Mouse (Mus musculus) common myeloid progenitor, adult 5-6 weeks (primary cell): ENCODE measurements around the gene Rnf145. TPM values are rescaled to one million over a fixed set of nuclear protein-coding genes. Genes with fewer than 3 reads are reported as not detected.

ENCODE experiments used
- ATAC-seq: replicated peaks from 2 replicates; pipeline ENCODE4 v1.8.0; 2016; ENCODE audit warnings: low read depth, mild to moderate bottlenecking, moderate TSS enrichment, inconsistent platforms; ENCODE audit not compliant: poor library complexity, severe bottlenecking
- total RNA-seq: library from RNA; stranded (forward); fragments of 200-1000, 187-1606 nt; gene quantifications from 2 replicates; pipeline ENCODE4 v1.2.3, GENCODE M21; 2017

Gene Rnf145
- total RNA-seq, 1 experiment from 2014 or later = 42.5 TPM

GRCm38 (mm10) chr11:44508876-44509275 lies 9.9 kb upstream of the Rnf145 start:
- peak; percentile 65 for ATAC-seq

DNA sequence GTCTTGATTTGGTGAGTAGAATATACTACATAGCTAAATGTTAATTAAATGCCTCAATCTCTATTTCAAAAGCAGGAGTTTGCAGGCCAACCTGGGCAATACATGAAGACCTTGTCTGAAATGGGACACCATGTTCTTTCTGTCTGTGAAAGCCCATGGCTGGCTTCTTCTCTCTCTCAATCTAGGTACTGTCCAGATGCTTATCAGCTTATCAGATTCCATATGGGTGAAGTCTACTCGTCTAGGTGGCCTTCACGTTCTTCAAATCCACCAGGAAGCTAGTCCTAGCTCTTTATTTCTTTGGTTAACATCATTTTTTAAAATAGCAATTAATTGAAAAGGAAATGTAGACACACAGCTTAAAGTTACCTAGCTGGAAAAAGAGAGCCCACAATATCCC lies 8.9 kb upstream of the Rnf145 start:
- no peak for ATAC-seq

- no peak for ATAC-seq
Measured at GRCm38 (mm10) chr11:44510371-44510770, 8.4 kb upstream of the Rnf145 start.

DNA sequence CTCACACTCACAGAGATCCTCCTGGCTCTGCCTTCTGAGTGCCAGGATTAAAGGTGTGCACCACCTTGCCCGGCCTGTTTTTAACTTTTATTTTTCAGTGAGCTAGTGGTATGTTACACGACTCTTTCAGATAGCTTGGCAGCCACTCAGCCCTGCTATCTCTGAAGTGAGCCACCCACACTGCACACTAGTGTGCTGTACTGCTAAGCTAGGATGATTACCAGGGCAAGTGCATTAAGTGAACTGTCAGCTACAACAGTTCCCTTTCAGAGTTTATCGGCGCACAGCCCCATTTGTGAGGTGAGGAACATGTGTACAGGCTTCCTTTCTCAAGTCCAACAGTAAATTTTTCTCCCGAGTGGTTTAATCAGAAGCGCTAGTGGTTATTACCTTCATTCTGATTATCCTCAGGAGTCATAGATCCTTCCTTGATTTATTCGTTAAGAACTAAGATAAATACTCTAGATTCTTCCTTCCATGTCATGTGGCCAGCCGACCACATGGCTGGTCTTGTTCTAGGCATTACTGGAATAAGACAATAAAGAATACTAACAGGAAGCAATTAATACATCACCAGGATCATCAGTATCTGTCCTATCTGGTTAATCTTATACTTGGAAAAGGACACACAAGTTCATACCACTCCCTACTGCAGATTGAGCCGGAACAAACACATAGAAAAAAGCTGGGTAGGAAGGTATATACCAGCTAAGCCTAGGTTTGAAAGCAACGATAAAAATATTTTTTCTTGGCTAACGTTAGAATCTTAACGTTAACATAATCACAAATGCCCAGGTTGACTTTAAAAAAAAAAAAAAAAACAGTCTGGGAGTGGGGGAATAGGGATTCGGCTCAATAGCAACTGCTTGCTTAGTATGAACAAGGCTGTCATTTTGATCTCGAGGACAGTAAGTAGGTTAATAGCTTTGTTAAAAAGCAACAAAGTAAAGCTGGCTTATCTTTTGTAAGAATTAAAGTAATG lies 6.4 kb upstream of the Rnf145 start:
- ATAC-seq = peak; percentile 78

DNA sequence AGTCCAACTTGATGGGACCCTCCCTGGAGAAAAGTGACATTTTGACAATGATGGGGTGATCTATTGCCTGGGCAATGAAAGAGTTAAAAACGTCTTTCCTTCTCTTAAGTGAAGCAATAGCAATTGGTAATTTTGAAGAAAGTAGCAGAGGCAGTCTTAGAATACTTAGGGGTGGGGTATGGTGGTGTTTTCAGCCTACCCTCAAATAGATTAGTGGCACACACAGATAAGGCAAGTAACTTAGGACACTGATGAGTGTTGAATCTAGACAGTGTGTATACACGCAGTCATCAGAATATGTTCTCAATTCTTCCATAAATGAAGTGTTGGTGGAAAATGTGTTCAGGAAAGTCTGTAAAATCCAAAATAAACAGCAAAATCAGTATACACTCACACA lies 5.7 kb upstream of the Rnf145 start:
- no peak for ATAC-seq

GRCm38 (mm10) chr11:44514666-44515065 lies 4.1 kb upstream of the Rnf145 start:
- ATAC-seq = no peak

GRCm38 (mm10) chr11:44516362-44516761 lies 2.4 kb upstream of the Rnf145 start:
- ATAC-seq = no peak

GRCm38 (mm10) chr11:44517561-44518280 lies 1.0 kb upstream of the Rnf145 start:
- ATAC-seq = no peak

DNA sequence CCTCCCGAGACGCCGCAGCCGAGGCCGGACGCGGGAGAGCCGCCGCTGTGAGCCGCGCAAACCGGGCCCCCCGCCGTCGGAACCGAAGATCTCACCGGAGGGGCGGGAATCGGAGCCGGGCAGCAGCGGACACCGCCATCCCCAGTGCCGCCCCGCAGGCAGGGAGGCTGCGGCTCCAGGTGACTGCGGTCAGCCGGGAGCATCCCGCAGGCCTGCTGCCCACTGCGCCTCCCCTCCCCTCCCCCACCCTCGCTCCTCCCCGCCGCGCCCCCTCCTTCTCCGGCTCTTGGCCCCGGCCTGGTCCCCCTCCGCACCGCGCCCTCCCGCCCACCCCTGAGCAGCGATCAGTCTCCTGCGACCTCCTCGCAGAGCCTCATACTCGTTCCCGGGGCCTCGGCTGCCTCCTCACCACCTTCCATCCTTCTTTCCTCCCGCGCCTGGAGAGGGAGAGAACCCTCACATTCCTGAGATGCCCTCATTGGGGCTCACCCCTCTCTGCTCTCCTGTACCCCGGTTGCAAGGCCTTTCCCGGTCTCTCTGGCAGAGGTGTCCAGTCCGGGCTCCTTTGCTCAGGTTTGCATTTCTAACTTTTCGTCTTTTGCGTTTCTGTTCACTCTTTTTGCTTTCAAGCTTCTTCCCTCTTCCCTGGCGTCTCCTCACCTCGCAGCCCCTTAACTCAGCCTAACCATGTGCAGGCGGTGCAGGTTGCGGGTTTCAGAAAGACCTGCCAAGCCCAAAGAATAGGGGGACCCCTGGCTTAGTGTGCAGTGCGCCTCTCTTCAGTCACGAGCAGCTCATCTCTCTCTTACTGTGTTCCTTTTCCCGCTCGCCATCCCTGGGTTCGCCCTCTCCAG lies 559 bp downstream of the Rnf145 start:
- ATAC-seq = no peak; the same call in none of the 2 replicates

DNA sequence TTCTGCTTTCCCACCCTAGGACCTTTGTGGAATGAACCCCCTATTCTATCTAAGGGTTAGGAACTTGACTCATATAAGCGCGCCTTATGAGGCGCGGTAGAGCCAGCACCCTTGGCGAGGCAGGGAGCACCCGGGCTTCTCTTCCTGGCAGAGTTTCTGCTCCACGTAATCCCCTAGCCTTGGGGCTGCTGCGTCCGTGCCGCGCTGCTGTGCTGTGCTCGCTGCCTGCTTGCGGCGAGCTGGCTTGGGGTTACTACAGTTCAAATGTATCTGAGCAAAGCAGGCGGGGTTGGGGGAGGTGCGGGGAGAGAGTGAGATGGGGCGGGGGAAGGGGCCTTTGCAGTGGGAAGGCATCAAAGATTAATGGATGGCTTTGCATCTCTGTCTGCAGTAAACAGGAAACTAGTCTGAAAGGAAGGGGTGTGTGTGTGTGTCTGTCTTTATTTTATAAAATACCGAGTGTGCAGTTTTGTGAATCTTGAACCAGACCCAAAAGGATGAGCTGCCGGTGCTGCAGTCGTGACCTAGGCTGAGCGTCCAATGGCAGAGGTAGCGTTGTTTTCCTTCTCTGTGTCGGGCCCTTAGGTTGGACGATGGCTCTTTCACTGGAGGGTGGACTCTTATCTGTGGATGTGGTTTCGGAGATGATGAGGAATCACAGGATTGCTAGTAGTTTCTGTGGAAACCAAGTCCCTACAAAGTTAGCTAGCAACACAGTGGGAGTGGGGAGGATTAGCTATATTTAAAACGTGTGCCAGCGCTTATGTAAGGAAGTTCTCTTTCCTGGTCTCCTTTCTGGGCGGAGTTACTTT lies 1.4 kb downstream of the Rnf145 start:
- peak; percentile 82 for ATAC-seq

- no peak for ATAC-seq
Measured at GRCm38 (mm10) chr11:44522594-44522993, 3.8 kb downstream of the Rnf145 start.

DNA sequence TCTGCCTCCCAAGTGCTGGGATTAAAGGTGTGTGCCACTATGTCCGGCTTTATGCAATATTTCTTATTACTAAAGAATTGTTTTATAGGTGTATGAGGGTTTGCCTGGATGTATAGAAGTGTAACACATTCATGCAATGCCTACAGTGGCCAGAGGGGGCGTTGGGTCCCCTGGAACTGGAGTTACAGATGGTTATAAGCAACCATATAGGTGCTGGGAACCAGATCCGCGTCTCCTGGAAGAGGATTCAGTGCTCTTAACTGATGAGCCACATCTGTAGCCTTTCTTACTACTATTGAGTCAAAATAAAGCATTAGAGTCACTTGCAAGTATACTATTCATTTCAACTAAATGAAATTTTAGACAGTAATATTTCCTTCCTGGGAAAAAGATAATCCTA lies 7.0 kb downstream of the Rnf145 start:
- no peak for ATAC-seq

- no peak for ATAC-seq
Measured at GRCm38 (mm10) chr11:44526654-44527263, 8.0 kb downstream of the Rnf145 start.

GRCm38 (mm10) chr11:44528560-44529199 lies 9.9 kb downstream of the Rnf145 start:
- ATAC-seq = peak; percentile 11; the same call in 1 of the 2 replicates

GRCm38 (mm10) chr11:44529200-44529599 lies 10.4 kb downstream of the Rnf145 start:
- ATAC-seq = peak; percentile 93

DNA sequence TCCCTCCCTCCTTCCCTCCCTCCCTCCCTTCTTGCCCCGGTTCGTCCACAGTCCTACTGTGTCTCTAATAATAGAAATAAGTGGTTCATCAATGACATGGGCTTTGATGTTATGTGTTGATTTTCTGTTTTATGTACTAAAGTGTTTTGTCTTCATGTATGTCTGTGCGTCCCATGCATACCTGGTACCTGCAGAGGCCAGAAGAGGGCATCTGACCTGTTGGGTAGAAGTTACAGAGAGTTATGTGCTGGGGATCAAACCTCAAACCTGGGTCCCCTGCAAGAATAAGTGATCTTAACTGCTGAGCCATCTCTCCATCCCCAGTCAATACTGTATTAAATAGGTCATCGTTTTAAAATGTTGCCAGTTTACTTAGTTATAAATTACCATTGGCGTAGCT lies 11.0 kb downstream of the Rnf145 start:
- no peak for ATAC-seq

DNA sequence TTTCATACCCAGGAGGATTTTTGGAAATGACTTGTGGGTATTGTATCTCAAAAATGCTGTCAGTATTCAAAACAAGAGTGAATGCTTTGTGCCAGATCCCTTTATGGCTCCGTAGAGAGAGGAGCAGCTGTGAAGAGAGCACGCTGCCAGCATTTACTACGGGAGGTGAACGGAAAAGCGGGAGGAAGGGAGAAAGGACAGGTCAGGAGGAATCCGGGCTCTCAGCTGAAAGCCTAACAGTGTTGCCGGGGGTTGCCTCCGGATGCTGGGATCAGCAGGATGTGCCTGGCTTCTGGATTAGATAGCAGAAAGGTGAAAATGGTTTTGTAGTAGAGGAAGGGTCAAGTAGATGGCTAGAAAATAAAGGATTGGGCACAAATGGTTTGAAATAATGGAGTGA lies 11.6 kb downstream of the Rnf145 start:
- ATAC-seq = no peak

DNA sequence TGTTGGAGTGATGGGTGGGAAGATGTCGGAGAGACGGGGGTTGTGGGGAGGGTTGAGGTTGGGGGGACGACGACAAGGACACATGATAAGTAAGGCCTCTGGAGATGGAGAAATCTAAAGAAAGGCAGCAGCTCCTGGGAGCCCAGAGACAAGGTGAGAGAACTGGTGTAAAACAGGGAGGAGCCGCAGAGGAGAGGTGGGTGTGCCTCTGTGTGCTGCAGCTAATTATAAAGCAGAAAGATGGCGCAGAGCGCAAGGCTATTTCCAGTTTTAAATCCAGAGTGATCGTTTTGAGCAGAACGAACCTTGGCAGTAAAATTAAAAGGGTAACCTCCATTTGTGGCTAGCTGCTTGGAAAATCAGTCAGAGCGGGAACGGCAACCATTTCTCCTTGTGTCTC lies 12.1 kb downstream of the Rnf145 start:
- no peak for ATAC-seq

GRCm38 (mm10) chr11:44531617-44532016 lies 12.9 kb downstream of the Rnf145 start:
- no peak for ATAC-seq
